ENCODE assay signal across 11 mouse cellular contexts in genomic region chr17:6605347-6605746, GRCm38 (mm10). TPM values are rescaled to one million over a fixed set of nuclear protein-coding genes. Genes with fewer than 3 reads are reported as not detected.
A peak's percentile ranks its signal among the peaks of the same experiment; 100 is the strongest.
DNase-seq lines count a peak whose midpoint lies in the region; TF ChIP-seq lines count a peak whose summit lies in the region.
"Not testable (repeated sequence)": the region's sequence is repeated elsewhere in the genome, so short reads cannot be mapped to it uniquely, and the experiment has no call there.
"Had no signal": no experiment of that assay in that cellular context is flagged by ENCODE, and none has a peak within 500 bp of the region (broad histone marks: within the 10 kb centered on the region; RNA-seq: fewer than 3 reads in every experiment).

No protein-coding gene starts in this region.

- not testable (repeated sequence) for H3K9me3 ChIP-seq in CH12.LX (replicated peaks; ENCODE audit: low read length); ES-E14 (ENCODE audit: control insufficient read depth, insufficient read depth, low read depth, low read length)

- H3K4me2 ChIP-seq in CH12.LX (ENCODE audit: insufficient read depth, low read depth, poor library complexity, severe bottlenecking), result not testable (repeated sequence)

- peak overlapping the region; percentile 24 for H3K27ac ChIP-seq in CH12.LX (ENCODE audit: insufficient read depth, low read depth)
- not testable (repeated sequence) for H3K27ac ChIP-seq in ES-E14 (ENCODE audit: insufficient read depth, low read depth, low read length, poor library complexity, severe bottlenecking)

- TF ChIP-seq CTCF in CH12.LX (conservative IDR thresholded peaks at IDR 0.05 in 1 of 2, IDR thresholded peaks at IDR 0.05 in 1 of 2; ENCODE audit: low read depth in 2 of 2, low read length in 2 of 2), result not testable (repeated sequence)

- H3K36me3 ChIP-seq in CH12.LX (replicated peaks in 1 of 2; ENCODE audit: control insufficient read depth in 1 of 2, insufficient read depth in 1 of 2, low read length in 1 of 2); ES-E14 (ENCODE audit: control insufficient read depth, insufficient read depth, low read length, poor library complexity, severe bottlenecking): not testable (repeated sequence)

- dilution Hi-C loops in CH12.LX (cut with MboI; ENCODE audit: extremely low pct_ligation_motif_present, extremely low pct_unique_long_range_greater_than_20kb, low sequenced_read_pairs), result not testable (repeated sequence)

- TF ChIP-seq RAD21 in CH12.LX (IDR thresholded peaks at IDR 0.05; ENCODE audit: low read depth, low read length), result not testable (repeated sequence)

- not testable (repeated sequence) for TF ChIP-seq EP300 in CH12.LX (IDR thresholded peaks at IDR 0.05; ENCODE audit: low read length)

- not testable (repeated sequence) for H3K27me3 ChIP-seq in CH12.LX (replicated peaks)

- DNase-seq in CH12.LX (ENCODE audit: extremely low read depth); ES-E14 (ENCODE audit: low read depth, low spot score): not testable (repeated sequence)
- DNase-seq in R1 (ENCODE audit: low read depth, low spot score), result peak; percentile 44
- DNase-seq in brain, adult 2 months (ENCODE audit: low read depth, low spot score), result peak; percentile 23
- peak; percentile 71 for DNase-seq in heart, adult 11 months
- DNase-seq in kidney, adult 9 months, result peak; percentile 20
- peak; percentile 30 for DNase-seq in right cerebral cortex, adult 18-20 months

- H3K4me1 ChIP-seq in CH12.LX (ENCODE audit: control insufficient read depth in 1 of 2, insufficient read depth in 2 of 2); ES-E14 (ENCODE audit: control insufficient read depth in 2 of 2, insufficient read depth in 2 of 2, low read length in 2 of 2, poor library complexity in 1 of 2): not testable (repeated sequence)

- TF ChIP-seq POLR2A in CH12.LX (IDR thresholded peaks at IDR 0.05; ENCODE audit: low read depth, low read length), result not testable (repeated sequence)

- in situ Hi-C loops in CH12.LX (cut with MboI; ENCODE audit: low pct_ligation_motif_present, low pct_unique_long_range_greater_than_20kb, low sequenced_read_pairs); ES-E14 (cut with MboI; ENCODE audit: low sequenced_read_pairs in 2 of 2, unreplicated experiment in 2 of 2): not testable (repeated sequence)

- not testable (repeated sequence) for H3K9ac ChIP-seq in CH12.LX (ENCODE audit: insufficient read depth, low read depth); ES-E14 (ENCODE audit: insufficient read depth, low read depth, low read length, poor library complexity, severe bottlenecking)

- H3K4me3 ChIP-seq in CH12.LX (replicated peaks in 1 of 3; ENCODE audit: low read depth in 2 of 3, low read length in 2 of 3, poor library complexity in 1 of 3), result peak overlapping the region in 1 of 3 experiments; percentile 18
- not testable (repeated sequence) for H3K4me3 ChIP-seq in ES-E14 (ENCODE audit: insufficient read depth in 1 of 2, low read depth in 1 of 2, low read length in 2 of 2, poor library complexity in 1 of 2, severe bottlenecking in 1 of 2)

- H3K79me2 ChIP-seq in CH12.LX (replicated peaks; ENCODE audit: control insufficient read depth, extremely low read depth, insufficient read depth, poor library complexity, severe bottlenecking), result not testable (repeated sequence)

TF ChIP-seq in ES-E14, 5 proteins besides CTCF, POLR2A, EP300 and RAD21:
- 0 out of 2 replicates have a peak, but pooled peaks have one; percentile 54 for TF ChIP-seq MAFK (IDR thresholded peaks at IDR 0.05; ENCODE audit: insufficient read depth, low read depth, low read length)

RNA-seq across cellular contexts. Expression of gene Dynlt1c, which starts 3.9 kb away (rescaled TPM):
- total RNA-seq in CH12.LX (2012; rRNA removed), result 11.2 and 16.5 TPM in 2 replicates
- 11.2 and 14.7 TPM in 2 replicates for total RNA-seq in CH12.LX (2014; rRNA removed)
- polyA plus RNA-seq in CH12.LX (2012; ENCODE audit: insufficient read length, low read depth), result 2.3 and 6.5 TPM in 2 replicates
- total RNA-seq in ES-E14 (2012; rRNA removed), result 16.8 and 26.6 TPM in 2 replicates

RNA-seq across cellular contexts. Expression of gene Dynlt1f, which starts 50.4 kb away (rescaled TPM):
- 197 and 215 TPM in 2 replicates for total RNA-seq in CH12.LX (2012; rRNA removed)
- total RNA-seq in CH12.LX (2014; rRNA removed), result 332 and 352 TPM in 2 replicates
- polyA plus RNA-seq in CH12.LX (2012; ENCODE audit: insufficient read length, low read depth), result 126 and 165 TPM in 2 replicates
- total RNA-seq in ES-E14 (2012; rRNA removed), result 164 and 165 TPM in 2 replicates

RNA-seq across cellular contexts. Expression of gene Sytl3, which starts 53.5 kb away (rescaled TPM):
- total RNA-seq in CH12.LX (2012; rRNA removed) (39.4 and 73.2 TPM in 2 replicates), CH12.LX (2014; rRNA removed) (27.5 and 27.6 TPM in 2 replicates), ES-E14 (2012; rRNA removed) (4.1 and 7.0 TPM in 2 replicates)
- 59.3 and 72.3 TPM in 2 replicates for polyA plus RNA-seq in CH12.LX (2012; ENCODE audit: insufficient read length, low read depth)
- total RNA-seq: MEL had no signal
- polyA plus RNA-seq: embryonic facial prominence, embryonic 10.5 days; forebrain, embryonic 11.5 days; Patski had no signal
